Mouse (Mus musculus) spleen, adult 2 months (tissue): ENCODE measurements around the gene Dennd5b.

Source experiments
- CTCF ChIP-seq: fragments of 200-500 bp; IDR thresholded peaks from 2 replicates; pipeline ENCODE4 v1.5.1; 2011; ENCODE audit warnings: mild to moderate bottlenecking, inconsistent platforms; ENCODE audit not compliant: insufficient read depth, insufficient read length, insufficient replicate concordance; ENCODE audit errors: extremely low read depth
- POLR2A ChIP-seq: fragments of 200-500 bp; IDR thresholded peaks from 2 replicates; pipeline ENCODE4 v1.6.1; 2011; ENCODE audit warnings: low read depth, low read length, inconsistent platforms

DNA sequence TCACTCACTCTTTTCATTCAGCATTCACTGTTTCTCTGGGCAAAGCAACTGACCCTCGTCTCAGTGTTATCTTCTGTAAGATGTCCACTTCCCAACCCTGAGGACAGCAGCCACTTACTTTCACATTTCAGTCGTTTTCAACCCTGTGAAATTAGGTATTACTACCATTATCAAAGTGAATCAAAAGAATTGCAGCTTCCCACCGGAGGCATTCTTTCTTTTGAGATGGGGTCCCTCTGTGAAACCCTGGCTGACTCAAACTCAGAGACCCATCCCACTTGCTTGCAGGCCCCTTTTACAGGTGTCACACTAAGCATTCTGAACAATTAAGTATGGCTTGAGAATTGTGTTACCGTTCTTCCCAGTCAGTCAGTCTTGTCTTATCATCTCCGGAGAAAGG lies 159.6 kb downstream of the Dennd5b start:
- TF ChIP-seq CTCF = no peak
- TF ChIP-seq POLR2A = no peak
